Mouse (Mus musculus): Measurements from ENCODE around the gene Olfr1223.
"Not testable (repeated sequence)": the region's sequence is repeated elsewhere in the genome, so short reads cannot be mapped to it uniquely, and the experiment has no call there.

The Olfr1223 gene

GRCm38 (mm10) chr2:89151460-89151859 lies at the start of gene Olfr1223:
Gene Olfr1223, minus strand, starts transcription at chr2:89151560.
- DNase-seq (ENCODE audit: extremely low spot score): no peak

DNA sequence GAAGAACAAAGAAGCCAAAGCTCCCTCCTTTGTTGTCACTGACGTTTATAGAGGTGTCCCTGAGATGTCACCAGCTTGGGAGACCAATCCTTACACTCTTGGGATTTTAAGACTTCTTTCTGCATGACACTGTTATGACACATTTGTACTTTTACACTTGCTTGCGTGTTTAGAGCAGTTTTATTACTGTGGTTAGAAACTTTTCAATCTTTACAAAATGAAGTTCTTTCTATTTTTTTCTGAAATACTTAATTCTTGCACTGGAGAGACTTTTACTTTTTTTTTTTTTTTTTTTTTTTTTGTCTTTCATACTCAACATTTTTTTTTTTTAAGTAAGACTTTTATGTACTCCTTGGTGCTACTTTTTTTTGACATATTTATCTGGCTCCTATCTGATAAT lies 48.6 kb upstream of the Olfr1223 start, which contains the start of gene Olfr1226:
Gene Olfr1226 (minus strand): TSS at position 101 of the 400 bp plus-strand sequence.
- DNase-seq (ENCODE audit: extremely low spot score): no peak

DNA sequence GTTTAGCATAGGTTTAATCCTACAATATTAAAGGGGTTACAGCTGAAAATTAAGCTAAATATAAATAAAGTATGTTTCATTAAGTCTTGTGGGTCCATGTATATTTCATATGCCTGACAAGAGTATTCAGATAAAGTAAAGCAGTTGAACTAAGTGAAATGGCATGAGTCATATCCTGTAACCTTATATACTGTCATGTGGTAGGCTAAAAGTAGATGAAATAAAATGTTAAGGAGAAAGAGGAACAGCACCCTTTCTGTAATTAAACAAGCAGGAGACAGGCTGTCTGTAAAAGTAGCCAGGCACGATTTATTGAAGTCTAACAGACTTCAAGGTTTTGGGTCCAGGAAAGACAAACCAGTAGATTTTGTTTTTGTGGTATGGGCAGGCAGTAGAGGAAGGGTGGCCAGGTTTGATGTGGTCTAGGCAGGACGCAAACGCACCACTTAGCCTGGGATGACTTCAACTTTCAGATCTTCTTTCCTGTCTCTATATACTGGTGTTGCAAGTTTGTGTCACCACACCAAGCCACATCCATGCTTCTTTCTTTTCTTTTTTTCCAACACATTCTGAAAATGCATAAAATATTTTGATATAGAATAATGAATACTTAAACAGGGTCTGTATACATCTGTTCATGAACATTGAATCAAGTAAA lies 45.1 kb upstream of the Olfr1223 start:
- DNase-seq (ENCODE audit: extremely low spot score): no peak

- DNase-seq (ENCODE audit: extremely low spot score): no peak
These were observed 23.2 kb upstream of the Olfr1223 start, which contains the start of gene Olfr1225 for GRCm38 (mm10) chr2:89174569-89174968. Gene Olfr1225, minus strand, starts transcription at chr2:89174669.

- DNase-seq (ENCODE audit: extremely low spot score): not testable (repeated sequence)
These were observed 13.4 kb upstream of the Olfr1223 start for GRCm38 (mm10) chr2:89164711-89165110.

DNA sequence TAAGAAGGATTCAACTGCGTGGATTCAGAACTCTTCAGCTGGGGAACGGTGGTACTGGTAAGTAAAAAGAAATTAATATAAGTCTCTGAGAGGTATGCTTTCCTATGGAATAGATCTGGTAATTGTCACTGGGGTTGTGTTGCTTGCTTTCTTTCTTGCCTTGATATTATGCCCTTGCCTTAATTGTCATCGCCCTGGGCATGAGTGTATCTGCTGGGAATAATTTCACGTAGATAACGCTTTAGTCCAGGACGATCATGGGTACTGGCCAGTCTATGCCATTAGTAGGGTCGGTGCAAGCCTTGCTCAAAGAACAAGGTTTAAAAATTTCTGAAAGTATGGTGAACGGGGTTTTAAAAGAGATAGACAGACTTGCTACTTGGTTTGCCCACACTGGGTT lies 12.6 kb upstream of the Olfr1223 start, which contains the start of gene Olfr1224-ps1:
Gene Olfr1224-ps1 (minus strand): TSS at position 101 of the 400 bp plus-strand sequence.
- not testable (repeated sequence) for DNase-seq (ENCODE audit: extremely low spot score)

DNA sequence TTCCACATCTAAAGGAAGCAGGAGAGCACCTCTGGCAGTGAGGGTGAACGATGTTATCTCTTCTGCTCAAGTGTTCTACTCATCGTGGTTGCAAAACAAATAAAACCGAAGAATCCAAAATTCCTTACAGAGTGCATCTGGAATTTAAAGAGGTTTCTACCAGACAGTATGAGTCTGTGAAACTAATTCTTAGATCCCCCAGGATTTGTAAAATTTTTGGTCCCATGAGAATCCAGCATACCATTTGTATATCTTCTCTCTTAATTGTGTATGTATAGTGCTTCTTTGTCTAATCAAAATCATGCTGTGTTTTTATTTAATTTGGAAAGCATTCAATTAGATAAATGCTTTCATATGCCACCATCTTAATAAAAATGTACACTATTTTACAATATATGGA lies 18.4 kb downstream of the Olfr1223 start, which contains the start of gene Olfr1222:
Gene Olfr1222 (minus strand): TSS at position 101 of the 400 bp plus-strand sequence.
- no peak for DNase-seq (ENCODE audit: extremely low spot score)

GRCm38 (mm10) chr2:89117183-89117582 lies 34.2 kb downstream of the Olfr1223 start, which contains the start of gene Olfr1221:
Gene Olfr1221, minus strand, starts transcription at chr2:89117283.
- DNase-seq (ENCODE audit: extremely low spot score): no peak

DNA sequence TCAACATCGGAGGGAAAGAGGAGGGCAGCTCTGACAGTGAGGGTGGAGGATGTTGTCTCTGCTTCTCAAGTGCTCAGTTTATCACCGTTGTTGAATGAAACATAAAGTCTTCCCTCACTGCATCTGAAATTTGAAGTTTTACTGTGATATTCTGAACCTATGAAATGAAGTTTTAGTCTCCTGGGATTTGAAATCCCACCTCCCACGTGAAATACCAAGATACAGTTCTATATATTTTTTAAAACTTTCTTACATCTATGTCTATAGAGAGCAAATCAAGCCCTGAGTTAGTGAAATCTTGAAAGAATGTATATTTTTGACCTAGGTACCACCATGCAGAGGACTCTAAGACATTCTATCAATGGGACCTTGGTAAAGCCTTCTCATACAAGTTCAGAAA lies 44.6 kb downstream of the Olfr1223 start, which contains the start of gene Olfr1220:
Gene Olfr1220 (minus strand): TSS at position 101 of the 400 bp plus-strand sequence.
- no peak for DNase-seq (ENCODE audit: extremely low spot score)

- DNase-seq (ENCODE audit: extremely low spot score): no peak
These were observed 45.7 kb downstream of the Olfr1223 start for GRCm38 (mm10) chr2:89105651-89106050.

GRCm38 (mm10) chr2:89093848-89094247 lies 57.5 kb downstream of the Olfr1223 start:
- no peak for DNase-seq (ENCODE audit: extremely low spot score)
